Mouse (Mus musculus) embryonic stem cell, embryonic (primary cell): ENCODE results near the gene Nudt4.

Experiments
- CTCF ChIA-PET, 4 experiments: fragments of 300-600 bp in 2 of 4; fragments of 350-600 bp in 2 of 4; sonication (Branson Sonifier 250); formaldehyde crosslinking; loops; one replicate each; lab custom pipeline; 2022; ENCODE audit warnings: inconsistent platforms in 2 of 4; lab: Charles Lee
- POLR2A ChIA-PET, 4 experiments: fragments of 300-600 bp in 2 of 4; fragments of 350-600 bp in 2 of 4; sonication (Branson Sonifier 250); formaldehyde crosslinking; loops; one replicate each; lab custom pipeline; 2022; ENCODE audit warnings: antibody characterized with exemption in 4 of 4, inconsistent platforms in 1 of 4; lab: Charles Lee

Gene Nudt4

GRCm38 (mm10) chr10:95563851-95564845, at the start of gene Nudt4:
Gene Nudt4 (minus strand): TSS chr10:95564146.
- POLR2A ChIA-PET, result interaction anchor here (0.5 to 7.1 kb wide), 69 partner anchors 8 to 1065 kb away, joined by 3 to 52 read pairs (median 4); partner anchors contain the start of genes Ube2n (in 2 of the 4), Eea1 (in 1 of the 4), Mrpl42 (in 1 of the 4) and Socs2 (in 1 of the 4)
- CTCF ChIA-PET, result interaction anchor here in 2 of 4 experiments (0.6 to 1.0 kb wide), 7 partner anchors 9 to 1053 kb away, joined by 3 to 6 read pairs (median 6); no protein-coding TSS in a partner anchor

- CTCF ChIA-PET, result interaction anchor here in 1 of 4 experiments (0.6 kb wide), 2 partner anchors 1431 to 1575 kb away, joined by 3 to 5 read pairs; no protein-coding TSS in a partner anchor
These were observed 47.4 kb upstream of the Nudt4 start for GRCm38 (mm10) chr10:95611331-95611721.

GRCm38 (mm10) chr10:95610666-95611330, 46.9 kb upstream of the Nudt4 start:
- POLR2A ChIA-PET, result interaction anchor here in 3 of 4 experiments (0.6 to 1.3 kb wide), 8 partner anchors 13 to 215 kb away, joined by 3 to 7 read pairs (median 4); partner anchors contain the start of gene Nudt4 (in 1 of the 3)
- CTCF ChIA-PET, result interaction anchor here in 1 of 4 experiments (0.6 kb wide), 2 partner anchors 1431 to 1575 kb away, joined by 3 to 5 read pairs; no protein-coding TSS in a partner anchor

More at GRCm38 (mm10) chr10:95611331-95611721, 47.4 kb upstream of the Nudt4 start:
- POLR2A ChIA-PET, result interaction anchor here in 3 of 4 experiments (0.6 to 1.3 kb wide), 7 partner anchors 12 to 214 kb away, joined by 3 to 7 read pairs (median 4); partner anchors contain the start of gene Nudt4 (in 1 of the 3)

GRCm38 (mm10) chr10:95604979-95605613, 41.1 kb upstream of the Nudt4 start:
- POLR2A ChIA-PET, result interaction anchor here (0.6 to 1.2 kb wide), 9 partner anchors 9 to 276 kb away, joined by 3 to 6 read pairs (median 3); partner anchors contain the start of gene Nudt4 (in 1 of the 4)

GRCm38 (mm10) chr10:95600527-95600926, 36.6 kb upstream of the Nudt4 start:
- POLR2A ChIA-PET, result interaction anchor here (0.5 to 1.3 kb wide), 7 partner anchors 14 to 1022 kb away, joined by 3 to 5 read pairs (median 3); partner anchors contain the start of gene Nudt4 (in 1 of the 4)
- CTCF ChIA-PET, result interaction anchor here in 2 of 4 experiments (0.6 to 1.5 kb wide), 2 partner anchors 72 to 258 kb away, joined by 3 to 9 read pairs; no protein-coding TSS in a partner anchor

More at GRCm38 (mm10) chr10:95604979-95605613, 41.1 kb upstream of the Nudt4 start:
- CTCF ChIA-PET, result no interaction called here

GRCm38 (mm10) chr10:95599740-95600139, 35.8 kb upstream of the Nudt4 start:
- POLR2A ChIA-PET, result interaction anchor here in 1 of 4 experiments (1.3 kb wide), 1 partner anchor 120 kb away, joined by 3 read pairs; no protein-coding TSS in a partner anchor
- CTCF ChIA-PET, result interaction anchor here in 1 of 4 experiments (1.5 kb wide), 1 partner anchor 259 kb away, joined by 3 read pairs; no protein-coding TSS in a partner anchor

- ChIA-PET CTCF (no interaction called here), POLR2A (interaction anchor here in 2 of 4 experiments (0.6 to 1.9 kb wide), 11 partner anchors 10 to 1019 kb away, joined by 3 to 4 read pairs (median 3); partner anchors contain the start of gene Btg1 (in 1 of the 2))
These were observed 34.2 kb upstream of the Nudt4 start for GRCm38 (mm10) chr10:95598056-95598587.

GRCm38 (mm10) chr10:95595852-95596639, 32.1 kb upstream of the Nudt4 start:
- ChIA-PET CTCF (interaction anchor here in 2 of 4 experiments (0.6 to 0.7 kb wide), 4 partner anchors 27 to 104 kb away, joined by 3 to 6 read pairs (median 4); no protein-coding TSS in a partner anchor), POLR2A (interaction anchor here in 3 of 4 experiments (0.6 to 1.7 kb wide), 31 partner anchors 9 to 1020 kb away, joined by 3 to 16 read pairs (median 4); partner anchors contain the start of gene Nudt4 (in 1 of the 3))

GRCm38 (mm10) chr10:95594414-95594813, 30.5 kb upstream of the Nudt4 start:
- CTCF ChIA-PET, result no interaction called here
- POLR2A ChIA-PET, result interaction anchor here in 2 of 4 experiments (1.1 to 1.2 kb wide), 2 partner anchors 47 to 62 kb away, joined by 3 to 4 read pairs; no protein-coding TSS in a partner anchor

GRCm38 (mm10) chr10:95591257-95591656, 27.3 kb upstream of the Nudt4 start:
- ChIA-PET CTCF (interaction anchor here in 1 of 4 experiments (0.7 kb wide), 1 partner anchor 15 kb away, joined by 7 read pairs; no protein-coding TSS in a partner anchor), POLR2A (interaction anchor here in 2 of 4 experiments (0.6 to 1.1 kb wide), 3 partner anchors 27 to 376 kb away, joined by 3 to 4 read pairs (median 3); partner anchors contain the start of gene Nudt4 (in 1 of the 2))

GRCm38 (mm10) chr10:95590196-95590595, 26.2 kb upstream of the Nudt4 start:
- ChIA-PET POLR2A (interaction anchor here in 3 of 4 experiments (0.6 to 1.1 kb wide), 5 partner anchors 15 to 175 kb away, joined by 3 to 5 read pairs (median 3); partner anchors contain the start of gene Nudt4 (in 1 of the 3)), CTCF (no interaction called here)

GRCm38 (mm10) chr10:95589196-95589595, 25.2 kb upstream of the Nudt4 start:
- CTCF ChIA-PET, result interaction anchor here in 1 of 4 experiments (0.6 kb wide), 1 partner anchor 128 kb away, joined by 4 read pairs; no protein-coding TSS in a partner anchor
- POLR2A ChIA-PET, result interaction anchor here in 1 of 4 experiments (0.6 kb wide), 1 partner anchor 164 kb away, joined by 4 read pairs; no protein-coding TSS in a partner anchor

- POLR2A ChIA-PET, result interaction anchor here in 2 of 4 experiments (0.8 to 1.0 kb wide), 3 partner anchors 11 to 1581 kb away, joined by 3 to 8 read pairs (median 4); no protein-coding TSS in a partner anchor
- CTCF ChIA-PET, result interaction anchor here in 1 of 4 experiments (0.6 to 0.7 kb wide), 2 partner anchors 353 to 406 kb away, joined by 3 to 7 read pairs; partner anchors contain the start of gene Eea1
These were observed 23.7 kb upstream of the Nudt4 start for GRCm38 (mm10) chr10:95587509-95588220.

- ChIA-PET POLR2A (interaction anchor here in 3 of 4 experiments (0.6 to 1.3 kb wide), 8 partner anchors 12 to 134 kb away, joined by 3 to 4 read pairs (median 3); partner anchors contain the start of gene Nudt4 (in 2 of the 3)), CTCF (interaction anchor here in 1 of 4 experiments (0.7 kb wide), 1 partner anchor 12 kb away, joined by 6 read pairs; no protein-coding TSS in a partner anchor)
These were observed 21.6 kb upstream of the Nudt4 start for GRCm38 (mm10) chr10:95585554-95585953.
